Mouse (Mus musculus) forebrain, embryonic 14.5 days (tissue): ENCODE data around the gene Cfap36. TPM values are rescaled to one million over a fixed set of nuclear protein-coding genes. Genes with fewer than 3 reads are reported as not detected.

ENCODE experiments used
- ATAC-seq: fragments of 200-750 bp; cut with Nextera tagmentation; 2 replicates; pipeline ENCODE4 v1.8.0; 2017; ENCODE audit warnings: mild to moderate bottlenecking, moderate library complexity
- DNase-seq: peaks from one replicate; pipeline ENCODE4 v3.0.0-alpha.2; 2015; ENCODE audit warnings: low spot score
- H3K27ac ChIP-seq: fragments of 300-500 bp; sonication (generic); 2 replicates; pipeline ENCODE4 v1.5.1; 2014; ENCODE audit warnings: low read depth, mild to moderate bottlenecking, control low read depth, low read length, moderate library complexity
- H3K27me3 ChIP-seq: fragments of 300-500 bp; sonication (generic); replicated peaks from 2 replicates; pipeline ENCODE4 v1.6.1; 2014; ENCODE audit warnings: low read length, control low read depth, mixed read lengths; ENCODE audit not compliant: control insufficient read depth, insufficient read depth
- H3K36me3 ChIP-seq: fragments of 300-500 bp; sonication (generic); 2 replicates; pipeline ENCODE4 v1.6.1; 2014; ENCODE audit warnings: low read length, control low read depth; ENCODE audit not compliant: control insufficient read depth, insufficient read depth
- H3K4me1 ChIP-seq: fragments of 300-500 bp; sonication (generic); 2 replicates; pipeline ENCODE4 v1.6.1; 2014; ENCODE audit warnings: antibody characterized with exemption, low read length, control low read depth; ENCODE audit not compliant: control insufficient read depth, insufficient read depth
- H3K4me2 ChIP-seq: fragments of 300-500 bp; sonication (generic); 2 replicates; pipeline ENCODE4 v1.6.1; 2014; ENCODE audit warnings: mild to moderate bottlenecking, control low read depth, low read length
- H3K4me3 ChIP-seq: fragments of 300-500 bp; sonication (generic); 2 replicates; pipeline ENCODE4 v1.5.1; 2014; ENCODE audit warnings: low read depth, low read length, control low read depth
- H3K9ac ChIP-seq: fragments of 300-500 bp; sonication (generic); 2 replicates; pipeline ENCODE4 v1.6.1; 2014; ENCODE audit warnings: mild to moderate bottlenecking, low read length, control low read depth, moderate library complexity
- H3K9me3 ChIP-seq: fragments of 300-500 bp; sonication (generic); replicated peaks from 2 replicates; pipeline ENCODE4 v1.6.1; 2016; ENCODE audit warnings: low read length, control low read depth, mixed read lengths; ENCODE audit not compliant: control insufficient read depth
- WGBS: fragments of 180-500 bp; shearing (Covaris S2); extraction: QIAGEN DNeasy Blood & Tissue Kit; methylation state at CpG from one replicate; pipeline ENCODE4 v1.1.7; 2014; 5-methylcytosine and 5-hydroxymethylcytosine counted together
- polyA plus RNA-seq: library from polyadenylated mRNA; unstranded; fragments of >200 nt; fragmentation: Nextera tagmentation; extraction: Ambion mirVana; gene quantifications from 2 replicates; pipeline ENCODE4 v1.2.1, GENCODE M21; 2014

Gene Cfap36
- polyA plus RNA-seq, 1 experiment from 2014 or later: 88.5 TPM

DNA sequence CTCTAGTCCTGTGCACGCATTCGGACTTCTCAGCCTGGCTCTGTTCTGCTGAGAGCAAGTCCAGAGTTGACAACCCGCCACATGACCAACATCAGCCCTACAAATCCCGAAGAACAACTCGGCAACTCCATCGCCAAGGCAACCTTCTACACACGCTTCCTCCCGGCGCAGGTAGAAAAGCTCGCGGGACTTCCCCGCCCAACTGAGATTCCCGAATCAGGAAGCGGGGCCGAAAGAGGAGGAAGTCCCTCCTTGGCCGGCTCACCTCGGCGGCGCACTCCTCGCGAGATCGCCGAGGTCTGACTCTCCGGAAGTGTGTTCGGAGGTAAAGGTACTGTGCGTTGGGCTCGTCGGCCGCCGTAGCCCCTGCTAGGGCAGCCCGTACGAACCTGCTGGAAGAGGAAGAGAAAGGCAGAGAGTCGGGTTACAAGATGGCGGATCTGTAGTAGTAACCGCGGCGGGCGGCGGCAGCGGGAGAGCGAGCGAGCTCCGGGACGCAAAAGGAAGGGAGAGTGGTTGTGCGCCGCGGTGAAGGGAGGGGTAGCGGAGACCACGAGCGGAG lies 74.6 kb downstream of the Cfap36 start, which contains the start of gene Ppp4r3b:
Gene Ppp4r3b (plus strand): TSS at position 328 of the 562 bp plus-strand sequence.
- Histone ChIP-seq H3K9me3 (no peaks in the 10 kb centered on the region), H3K36me3 (no peaks in the 10 kb centered on the region), H3K9ac (peak within 1 kb of the TSS; percentile 94), H3K27me3 (no peaks in the 10 kb centered on the region), H3K4me3 (peak within 1 kb of the TSS; percentile 91), H3K4me2 (peak within 1 kb of the TSS; percentile 90), H3K4me1 (peaks cover 6% of the 10 kb centered on the region), H3K27ac (peak within 1 kb of the TSS; percentile 95)
- WGBS: under 1% methylated on average over 49 of the region's 50 CpGs
- DNase-seq (peak; percentile 99), ATAC-seq (peak; percentile 98)

- Histone ChIP-seq H3K9ac (peak overlapping the region; percentile 94), H3K27me3 (no peaks in the 10 kb centered on the region), H3K4me2 (peak overlapping the region; percentile 90), H3K27ac (peak overlapping the region; percentile 71), H3K4me3 (peak overlapping the region; percentile 91), H3K4me1 (peaks cover 6% of the 10 kb centered on the region), H3K36me3 (no peaks in the 10 kb centered on the region), H3K9me3 (no peaks in the 10 kb centered on the region)
- DNase-seq: peak; percentile 67
- WGBS: under 1% methylated on average over 34 of the region's 34 CpGs
- peak; percentile 24 for ATAC-seq
Measured at GRCm38 (mm10) chr11:29171959-29172391, 75.2 kb downstream of the Cfap36 start.

Other genes starting within 250 kb of the Cfap36 start
- gene Pnpt1, start 116.7 kb downstream of the Cfap36 start, polyA plus RNA-seq: 31.0 and 33.2 TPM in 2 replicates
- 71.1 and 93.5 TPM in 2 replicates for gene Ppp4r3b, start 74.5 kb downstream of the Cfap36 start, polyA plus RNA-seq
- 41.3 and 60.1 TPM in 2 replicates for gene Ccdc88a, start 126.2 kb upstream of the Cfap36 start, polyA plus RNA-seq